Mouse (Mus musculus) myocyte (in vitro differentiated cells): ENCODE measurements around the gene Bco1.

Experiments
- CEBPB ChIP-seq: IDR thresholded peaks from 2 replicates; pipeline ENCODE4 v1.6.1; 2011; ENCODE audit warnings: mild to moderate bottlenecking, moderate library complexity; ENCODE audit not compliant: poor library complexity, insufficient read depth, severe bottlenecking
- E2F4 ChIP-seq: IDR thresholded peaks from one replicate; pipeline ENCODE4 v1.6.1; 2011; ENCODE audit warnings: mild to moderate bottlenecking, control low read depth, moderate library complexity; ENCODE audit not compliant: insufficient read depth
- MAX ChIP-seq: IDR thresholded peaks from one replicate; pipeline ENCODE4 v1.6.1; 2011; ENCODE audit warnings: low read depth, mild to moderate bottlenecking, control low read depth
- MYOD1 ChIP-seq, 3 experiments: IDR thresholded peaks; one replicate each; pipeline ENCODE4 v1.6.1; 2011; ENCODE audit warnings: control low read depth in 2 of 3, low read depth in 2 of 3, mild to moderate bottlenecking in 2 of 3, moderate library complexity in 1 of 3; ENCODE audit not compliant: insufficient read length in 2 of 3, control insufficient read depth in 1 of 3
- POLR2A ChIP-seq: IDR thresholded peaks from one replicate; pipeline ENCODE4 v1.6.1; 2011; ENCODE audit warnings: low read depth, mild to moderate bottlenecking, control low read depth, moderate library complexity; ENCODE audit not compliant: insufficient read length
- SRF ChIP-seq: IDR thresholded peaks from one replicate; pipeline ENCODE4 v1.6.1; 2011; ENCODE audit warnings: low read depth; ENCODE audit not compliant: control insufficient read depth, insufficient read length
- TCF12 ChIP-seq: IDR thresholded peaks from one replicate; pipeline ENCODE4 v1.6.1; 2011; ENCODE audit warnings: mild to moderate bottlenecking, control low read depth; ENCODE audit not compliant: poor library complexity, insufficient read depth, severe bottlenecking
- TCF3 ChIP-seq: IDR thresholded peaks from one replicate; pipeline ENCODE4 v1.6.1; 2011; ENCODE audit warnings: low read depth, control low read depth; ENCODE audit not compliant: insufficient read length
- USF1 ChIP-seq: IDR thresholded peaks from one replicate; pipeline ENCODE4 v1.6.1; 2011; ENCODE audit warnings: low read depth, mild to moderate bottlenecking, control low read depth, moderate library complexity

GRCm38 (mm10) chr8:117178039-117178438, 82.4 kb downstream of the Bco1 start:
- TF ChIP-seq USF1: no peak
- TF ChIP-seq MAX: no peak
- TF ChIP-seq POLR2A: no peak
- no peak for TF ChIP-seq TCF3
- no peak for TF ChIP-seq SRF
- TF ChIP-seq CEBPB: no peak
- TF ChIP-seq TCF12: no peak
- TF ChIP-seq MYOD1 (IDR thresholded peaks at IDR 0.05; ENCODE audit: control insufficient read depth in 1 of 3, insufficient read length in 2 of 3, low read depth in 2 of 3): no peak
- no peak for TF ChIP-seq E2F4
